Mouse (Mus musculus): ENCODE data around the gene Hfe2. TPM values are rescaled to one million over a fixed set of nuclear protein-coding genes. Genes with fewer than 3 reads are reported as not detected.

The Hfe2 gene
- polyA plus RNA-seq, 1 experiment from 2014 or later, result 0.36 TPM

DNA sequence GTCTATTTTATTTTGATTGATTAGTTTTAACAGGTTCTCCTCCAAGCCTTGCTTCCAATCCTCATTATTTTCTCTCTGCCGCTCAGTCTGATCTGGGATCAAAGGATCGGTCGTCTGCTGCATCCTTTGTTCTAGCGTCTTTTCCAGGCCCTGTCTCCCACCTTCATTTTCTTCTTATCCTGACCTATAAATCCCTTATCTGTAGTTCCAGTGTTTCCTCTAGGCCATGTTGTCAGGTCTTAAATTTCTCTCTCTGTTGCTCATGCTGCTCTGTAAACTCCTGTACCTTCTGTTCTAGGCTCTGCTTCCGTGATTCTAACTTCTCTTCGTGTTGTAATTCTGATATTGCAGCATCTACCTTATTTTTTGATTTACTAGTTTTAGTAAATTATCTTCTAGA lies 15.8 kb downstream of the Hfe2 start:
- no peaks in the 10 kb centered on the region for H3K9me3 ChIP-seq (replicated peaks)
- peaks cover 12% of the 10 kb centered on the region for H3K27me3 ChIP-seq
- H3K4me1 ChIP-seq, result no peaks in the 10 kb centered on the region
- H3K27ac ChIP-seq, result no peak overlapping the region
- H3K36me3 ChIP-seq (ENCODE audit: poor library complexity, severe bottlenecking), result no peaks in the 10 kb centered on the region
- no peak overlapping the region for H3K4me3 ChIP-seq
- WGBS, result 20% methylated on average over 6 of the region's 6 CpGs
- no peak overlapping the region for H3K9ac ChIP-seq
- no peak overlapping the region for H3K4me2 ChIP-seq
- no peak for ATAC-seq

GRCm38 (mm10) chr3:96541328-96542078 lies 16.5 kb downstream of the Hfe2 start:
- Histone ChIP-seq H3K4me1 (no peaks in the 10 kb centered on the region), H3K4me3 (no peak overlapping the region), H3K36me3 (ENCODE audit: poor library complexity, severe bottlenecking) (no peaks in the 10 kb centered on the region), H3K27me3 (peaks cover 15% of the 10 kb centered on the region), H3K4me2 (no peak overlapping the region), H3K9me3 (replicated peaks) (no peaks in the 10 kb centered on the region), H3K9ac (no peak overlapping the region), H3K27ac (no peak overlapping the region)
- 17% methylated on average over 14 of the region's 14 CpGs for WGBS
- no peak for ATAC-seq

- Histone ChIP-seq H3K4me1 (no peaks in the 10 kb centered on the region), H3K27ac (no peak overlapping the region), H3K4me3 (no peak overlapping the region), H3K27me3 (peaks cover 15% of the 10 kb centered on the region), H3K36me3 (ENCODE audit: poor library complexity, severe bottlenecking) (no peaks in the 10 kb centered on the region), H3K9ac (no peak overlapping the region), H3K4me2 (no peak overlapping the region), H3K9me3 (replicated peaks) (no peaks in the 10 kb centered on the region)
- WGBS, result 77% methylated on average over 8 of the region's 8 CpGs
- no peak for ATAC-seq
These were observed 17.6 kb downstream of the Hfe2 start for GRCm38 (mm10) chr3:96542554-96542953.

DNA sequence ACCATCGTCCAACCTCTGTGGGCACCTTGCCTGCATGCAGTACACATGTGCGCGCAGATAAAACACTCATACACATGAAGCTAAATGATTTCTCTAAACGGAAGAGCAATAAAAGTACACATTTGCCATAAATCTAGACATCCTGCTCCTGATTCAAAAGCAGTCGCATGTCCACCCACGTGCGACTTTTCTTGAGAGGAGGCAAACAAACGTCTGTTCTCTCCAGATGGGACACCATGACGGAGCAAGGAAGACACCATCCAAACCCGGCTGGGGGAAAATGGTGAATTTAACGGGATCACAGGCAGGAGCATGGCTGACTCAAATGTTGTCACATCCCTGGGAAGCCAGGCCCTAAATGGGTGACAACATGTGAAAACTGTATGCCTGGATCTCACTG lies 18.4 kb downstream of the Hfe2 start:
- ATAC-seq, result no peak
- Histone ChIP-seq H3K9me3 (replicated peaks) (no peaks in the 10 kb centered on the region), H3K4me1 (no peaks in the 10 kb centered on the region), H3K4me3 (no peak overlapping the region), H3K4me2 (no peak overlapping the region), H3K9ac (no peak overlapping the region), H3K36me3 (ENCODE audit: poor library complexity, severe bottlenecking) (no peaks in the 10 kb centered on the region), H3K27ac (no peak overlapping the region), H3K27me3 (peaks cover 15% of the 10 kb centered on the region)
- 90% methylated on average over 11 of the region's 11 CpGs for WGBS

DNA sequence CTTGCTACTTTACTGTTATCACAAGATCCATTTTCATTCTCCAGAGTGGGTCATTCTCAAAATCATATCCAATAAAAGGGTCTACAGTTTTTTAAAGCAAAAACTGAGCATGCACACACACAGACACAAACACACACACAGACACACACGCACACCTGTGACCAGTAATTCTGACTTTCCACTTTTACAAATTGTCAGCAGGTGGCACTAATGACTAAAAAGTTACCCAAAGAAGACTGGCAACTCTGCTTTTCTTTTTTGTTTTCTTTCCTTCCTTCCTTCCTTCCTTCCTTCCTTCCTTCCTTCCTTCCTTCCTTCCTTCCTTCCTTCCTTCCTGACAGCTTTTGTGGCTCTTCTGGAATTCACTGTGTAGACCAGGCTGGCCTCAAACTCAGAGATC lies 20.6 kb downstream of the Hfe2 start:
- Histone ChIP-seq H3K4me1 (no peaks in the 10 kb centered on the region), H3K9me3 (replicated peaks) (no peaks in the 10 kb centered on the region), H3K27me3 (peaks cover 12% of the 10 kb centered on the region), H3K4me2 (no peak overlapping the region), H3K36me3 (ENCODE audit: poor library complexity, severe bottlenecking) (no peaks in the 10 kb centered on the region), H3K4me3 (no peak overlapping the region), H3K27ac (no peak overlapping the region), H3K9ac (no peak overlapping the region)
- WGBS, result 49% methylated on average over 1 of the region's 1 CpGs
- no peak for ATAC-seq

DNA sequence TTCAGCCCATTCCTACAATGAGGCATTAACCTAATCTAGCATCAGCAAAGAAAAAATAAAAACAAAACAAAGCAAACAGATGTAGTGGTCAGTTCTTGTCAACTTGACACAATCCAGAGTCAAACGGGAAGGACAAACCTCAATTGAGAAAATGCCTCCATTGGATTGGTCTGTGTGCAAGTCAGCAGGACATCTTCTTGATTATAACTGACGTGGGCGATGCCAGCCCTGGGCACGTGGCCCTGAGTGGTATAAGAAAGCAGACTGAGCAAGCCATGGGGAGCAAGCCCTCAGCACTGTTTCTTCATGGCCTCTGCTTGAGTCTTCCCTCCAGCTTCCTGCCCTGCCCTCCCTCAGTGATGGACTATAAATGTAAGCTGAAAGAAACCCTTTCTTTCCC lies 21.9 kb downstream of the Hfe2 start:
- Histone ChIP-seq H3K4me2 (peak overlapping the region; percentile 43), H3K36me3 (ENCODE audit: poor library complexity, severe bottlenecking) (no peaks in the 10 kb centered on the region), H3K27me3 (peaks cover 12% of the 10 kb centered on the region), H3K4me3 (no peak overlapping the region), H3K27ac (no peak overlapping the region), H3K9me3 (replicated peaks) (no peaks in the 10 kb centered on the region), H3K9ac (no peak overlapping the region), H3K4me1 (no peaks in the 10 kb centered on the region)
- ATAC-seq, result 0 out of 2 replicates have a peak, but pooled peaks have one; percentile 13
- WGBS, result 41% methylated on average over 4 of the region's 4 CpGs

GRCm38 (mm10) chr3:96547389-96547960 lies 22.5 kb downstream of the Hfe2 start:
- Histone ChIP-seq H3K4me2 (peak overlapping the region; percentile 43), H3K27ac (no peak overlapping the region), H3K9ac (no peak overlapping the region), H3K27me3 (peaks cover 12% of the 10 kb centered on the region), H3K36me3 (ENCODE audit: poor library complexity, severe bottlenecking) (no peaks in the 10 kb centered on the region), H3K4me3 (no peak overlapping the region), H3K4me1 (no peaks in the 10 kb centered on the region), H3K9me3 (replicated peaks) (no peaks in the 10 kb centered on the region)
- peak; percentile 55; the same call in 1 of the 2 replicates for ATAC-seq
- WGBS, result 6% methylated on average over 14 of the region's 14 CpGs

DNA sequence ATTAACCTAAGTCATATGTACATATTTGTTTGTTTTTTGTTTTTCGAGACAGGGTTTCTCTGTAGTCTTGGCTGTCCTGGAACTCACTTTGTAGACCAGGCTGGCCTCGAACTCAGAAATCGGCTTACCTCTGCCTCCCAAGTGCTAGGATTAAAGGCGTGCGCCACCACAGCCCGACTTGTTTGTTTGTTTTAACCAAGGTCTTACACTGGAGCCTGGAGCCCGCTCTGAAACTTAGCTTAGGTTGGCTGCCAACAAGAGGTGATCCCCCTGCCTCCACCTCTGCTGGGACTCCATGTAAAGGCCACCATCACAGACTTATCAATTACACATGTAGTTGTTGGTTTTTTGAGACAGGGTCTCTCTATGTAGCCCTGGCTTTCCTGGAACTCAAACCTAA lies 23.9 kb downstream of the Hfe2 start:
- WGBS, result 89% methylated on average over 7 of the region's 7 CpGs
- Histone ChIP-seq H3K27me3 (peaks cover 12% of the 10 kb centered on the region), H3K4me1 (no peaks in the 10 kb centered on the region), H3K4me3 (no peak overlapping the region), H3K4me2 (no peak overlapping the region), H3K9ac (no peak overlapping the region), H3K27ac (no peak overlapping the region), H3K9me3 (replicated peaks) (no peaks in the 10 kb centered on the region), H3K36me3 (ENCODE audit: poor library complexity, severe bottlenecking) (no peaks in the 10 kb centered on the region)
- no peak for ATAC-seq

- H3K9me3 ChIP-seq (replicated peaks), result no peaks in the 10 kb centered on the region
- H3K4me2 ChIP-seq, result no peak overlapping the region
- H3K36me3 ChIP-seq (ENCODE audit: poor library complexity, severe bottlenecking), result no peaks in the 10 kb centered on the region
- no peak overlapping the region for H3K27ac ChIP-seq
- H3K27me3 ChIP-seq, result peaks cover 7% of the 10 kb centered on the region; the same call in 1 of the 2 replicates
- H3K4me3 ChIP-seq, result no peak overlapping the region
- no peak overlapping the region for H3K9ac ChIP-seq
- ATAC-seq, result no peak
- 0 out of 2 replicates have a peak, but pooled peaks cover under 1% of the 10 kb centered on the region for H3K4me1 ChIP-seq
- WGBS, result 84% methylated on average over 5 of the region's 5 CpGs
These were observed 24.4 kb downstream of the Hfe2 start for GRCm38 (mm10) chr3:96549346-96549745.

DNA sequence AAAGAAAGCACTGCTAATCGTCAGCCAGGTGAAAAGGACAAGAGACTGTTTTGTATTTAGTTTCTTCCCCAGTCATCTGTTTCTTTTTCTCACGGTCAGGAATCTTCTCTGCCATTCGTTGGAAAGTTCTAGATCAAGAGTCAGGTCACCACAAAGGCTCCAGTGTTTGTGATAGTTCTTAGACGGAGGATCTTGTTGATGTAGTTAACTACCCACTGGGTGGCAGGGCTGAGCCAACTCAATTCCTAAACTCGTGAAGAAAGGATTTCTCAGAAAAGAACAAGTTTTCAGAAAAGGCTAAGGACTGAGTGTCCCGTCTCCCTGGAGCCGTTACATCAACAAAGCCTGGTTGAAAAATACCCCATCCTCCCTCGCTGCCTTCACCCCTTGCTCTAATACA lies 26.2 kb downstream of the Hfe2 start:
- no peak overlapping the region for H3K4me2 ChIP-seq
- no peaks in the 10 kb centered on the region for H3K27me3 ChIP-seq
- H3K27ac ChIP-seq, result no peak overlapping the region
- ATAC-seq, result no peak
- WGBS, result 10% methylated on average over 8 of the region's 8 CpGs
- H3K9ac ChIP-seq, result no peak overlapping the region
- no peak overlapping the region for H3K4me3 ChIP-seq
- no peaks in the 10 kb centered on the region for H3K9me3 ChIP-seq (replicated peaks)
- no peaks in the 10 kb centered on the region for H3K36me3 ChIP-seq (ENCODE audit: poor library complexity, severe bottlenecking)
- H3K4me1 ChIP-seq, result peaks cover 19% of the 10 kb centered on the region

DNA sequence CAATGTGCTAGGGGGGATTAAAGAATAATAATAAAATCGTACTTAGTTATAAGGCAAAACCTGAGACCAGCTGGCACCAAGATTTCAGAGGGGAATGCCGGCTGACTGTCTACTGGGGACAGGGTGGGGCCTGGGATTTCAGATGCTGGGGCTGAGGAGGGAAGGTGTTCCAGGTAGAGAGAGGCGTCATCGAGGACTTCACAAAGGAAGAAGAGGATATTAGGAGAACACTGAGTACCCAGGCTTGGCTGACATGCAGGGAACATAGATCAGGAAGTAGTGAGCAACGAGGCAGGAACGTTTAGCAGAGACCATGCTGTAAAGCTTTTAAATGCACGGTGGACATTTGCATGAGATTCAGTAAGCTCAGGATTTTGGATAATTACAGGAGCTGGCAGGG lies 26.9 kb downstream of the Hfe2 start:
- H3K36me3 ChIP-seq (ENCODE audit: poor library complexity, severe bottlenecking), result no peaks in the 10 kb centered on the region
- H3K27ac ChIP-seq, result no peak overlapping the region
- H3K9ac ChIP-seq, result no peak overlapping the region
- H3K4me3 ChIP-seq, result no peak overlapping the region
- H3K9me3 ChIP-seq (replicated peaks), result no peaks in the 10 kb centered on the region
- H3K4me1 ChIP-seq, result peaks cover 24% of the 10 kb centered on the region
- H3K27me3 ChIP-seq, result no peaks in the 10 kb centered on the region
- WGBS, result 74% methylated on average over 7 of the region's 7 CpGs
- no peak overlapping the region for H3K4me2 ChIP-seq
- no peak for ATAC-seq

DNA sequence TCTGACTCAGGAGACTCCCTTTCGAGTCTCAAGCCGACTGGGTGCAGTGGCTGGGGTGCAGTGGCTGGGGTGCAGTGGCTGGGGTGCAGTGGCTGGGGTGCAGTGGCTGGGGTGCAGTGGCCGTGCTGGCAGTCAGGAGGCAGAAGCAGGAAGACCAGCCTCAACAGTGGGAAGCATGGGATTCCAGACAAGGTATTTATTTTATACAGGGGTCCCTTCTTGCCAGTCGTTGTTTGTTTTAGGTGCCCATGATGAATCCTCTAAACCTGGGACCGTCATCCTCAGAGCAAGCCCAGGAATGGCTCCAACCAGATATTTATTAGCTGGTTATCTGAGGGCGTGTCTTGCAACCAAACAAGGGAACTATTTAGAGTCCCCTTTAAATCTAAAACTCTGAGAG lies 28.6 kb downstream of the Hfe2 start:
- H3K27me3 ChIP-seq, result no peaks in the 10 kb centered on the region

DNA sequence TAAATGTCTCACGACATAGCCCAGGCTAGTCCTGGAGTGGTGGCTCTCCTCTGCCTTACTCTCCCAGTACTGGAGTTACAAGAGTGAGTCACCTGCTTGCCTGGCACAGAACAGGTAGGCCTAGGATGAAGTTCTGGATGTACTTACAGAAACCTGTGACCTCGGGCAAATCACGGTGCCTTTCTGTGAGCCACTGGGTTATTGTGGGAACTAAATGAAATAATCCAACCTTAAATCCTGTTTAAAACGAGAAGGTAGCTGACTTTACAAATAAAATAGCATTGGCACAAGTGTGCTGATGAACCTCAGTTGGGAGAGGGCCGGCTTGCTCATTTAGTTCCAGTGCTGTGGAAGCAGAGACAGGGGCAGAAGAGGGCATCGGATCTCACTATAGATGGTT lies 29.3 kb downstream of the Hfe2 start:
- H3K27ac ChIP-seq, result no peak overlapping the region
- H3K9ac ChIP-seq, result no peak overlapping the region
- peaks cover 39% of the 10 kb centered on the region for H3K4me1 ChIP-seq
- no peak overlapping the region for H3K4me3 ChIP-seq
- no peak for ATAC-seq
- H3K36me3 ChIP-seq (ENCODE audit: poor library complexity, severe bottlenecking), result no peaks in the 10 kb centered on the region
- no peak overlapping the region for H3K4me2 ChIP-seq
- H3K27me3 ChIP-seq, result no peaks in the 10 kb centered on the region
- 81% methylated on average over 6 of the region's 6 CpGs for WGBS
- H3K9me3 ChIP-seq (replicated peaks), result no peaks in the 10 kb centered on the region

More for the DNA sequence above, 28.6 kb downstream of the Hfe2 start:
- 84% methylated on average over 6 of the region's 6 CpGs for WGBS
- H3K4me1 ChIP-seq, result peaks cover 33% of the 10 kb centered on the region
- ATAC-seq, result no peak
- no peaks in the 10 kb centered on the region for H3K9me3 ChIP-seq (replicated peaks)
- no peak overlapping the region for H3K4me3 ChIP-seq
- H3K4me2 ChIP-seq, result no peak overlapping the region
- H3K27ac ChIP-seq, result no peak overlapping the region
- no peaks in the 10 kb centered on the region for H3K36me3 ChIP-seq (ENCODE audit: poor library complexity, severe bottlenecking)
- no peak overlapping the region for H3K9ac ChIP-seq
